Mouse (Mus musculus) kidney, embryonic 16.5 days (tissue): Measurements from ENCODE around the gene Map4k1. TPM values are rescaled to one million over a fixed set of nuclear protein-coding genes. Genes with fewer than 3 reads are reported as not detected.
"Not testable (repeated sequence)": the region's sequence is repeated elsewhere in the genome, so short reads cannot be mapped to it uniquely, and the experiment has no call there.

Experiments
- ATAC-seq: fragments of 200-750 bp; cut with Nextera tagmentation; 2 replicates; pipeline ENCODE4 v1.8.0; 2017; ENCODE audit warnings: moderate TSS enrichment; ENCODE audit not compliant: low FRiP score, low TSS enrichment
- H3K27ac ChIP-seq: fragments of 300-500 bp; sonication (generic); 2 replicates; pipeline ENCODE4 v1.5.1; 2014; ENCODE audit warnings: low read length
- H3K27me3 ChIP-seq: fragments of 300-500 bp; sonication (generic); 2 replicates; pipeline ENCODE4 v1.6.1; 2014; ENCODE audit warnings: low read length, control low read depth, mixed read lengths; ENCODE audit not compliant: insufficient read depth
- H3K36me3 ChIP-seq: fragments of 300-500 bp; sonication (generic); 2 replicates; pipeline ENCODE4 v1.6.1; 2014; ENCODE audit warnings: low read length, control low read depth, mixed read lengths; ENCODE audit not compliant: insufficient read depth
- H3K4me1 ChIP-seq: fragments of 300-500 bp; sonication (generic); 2 replicates; pipeline ENCODE4 v1.6.1; 2014; ENCODE audit warnings: low read length, control low read depth, mixed read lengths; ENCODE audit not compliant: insufficient read depth
- H3K4me2 ChIP-seq: fragments of 300-500 bp; sonication (generic); replicated peaks from 2 replicates; pipeline ENCODE4 v1.6.1; 2014; ENCODE audit warnings: low read depth, low read length
- H3K4me3 ChIP-seq: fragments of 300-500 bp; sonication (generic); 2 replicates; pipeline ENCODE4 v1.5.1; 2014; ENCODE audit warnings: mild to moderate bottlenecking, low read length
- H3K9ac ChIP-seq: fragments of 300-500 bp; sonication (generic); replicated peaks from 2 replicates; pipeline ENCODE4 v1.6.1; 2014; ENCODE audit warnings: low read length
- H3K9me3 ChIP-seq: fragments of 300-500 bp; sonication (generic); 2 replicates; pipeline ENCODE4 v1.6.1; 2016; ENCODE audit warnings: low read length, control low read depth
- WGBS: fragments of 180-500 bp; shearing (Covaris S2); extraction: QIAGEN DNeasy Blood & Tissue Kit; methylation state at CpG from one replicate; pipeline ENCODE4 v1.1.7; 2014; 5-methylcytosine and 5-hydroxymethylcytosine counted together
- polyA plus RNA-seq: library from polyadenylated mRNA; unstranded; fragments of >200 nt; fragmentation: Nextera tagmentation; extraction: Ambion mirVana; gene quantifications from 2 replicates; pipeline ENCODE4 v1.2.1, GENCODE M21; 2015

Map4k1 gene
- polyA plus RNA-seq, 1 experiment from 2014 or later: 9.7 TPM

- whole genome bisulfite sequencing: under 1% methylated on average over 7 of the region's 7 CpGs
- Histone ChIP-seq H3K9ac (peak overlapping the region; percentile 98), H3K4me1 (peaks cover 54% of the 10 kb centered on the region), H3K36me3 (no peaks in the 10 kb centered on the region), H3K9me3 (no peaks in the 10 kb centered on the region), H3K4me2 (peak overlapping the region; percentile 64), H3K4me3 (peak overlapping the region; percentile 98), H3K27me3 (no peaks in the 10 kb centered on the region), H3K27ac (peak overlapping the region; percentile 88)
- ATAC-seq: no peak
Measured at GRCm38 (mm10) chr7:28961584-28961926, 20.3 kb upstream of the Map4k1 start.

- H3K9me3 ChIP-seq: no peaks in the 10 kb centered on the region
- no peaks in the 10 kb centered on the region for H3K27me3 ChIP-seq
- under 1% methylated on average over 76 of the region's 76 CpGs for WGBS
- H3K9ac ChIP-seq: peak within 1 kb of the TSS; percentile 98
- H3K27ac ChIP-seq: peak within 1 kb of the TSS; percentile 89
- ATAC-seq: peak; percentile 91
- peaks cover 48% of the 10 kb centered on the region for H3K4me1 ChIP-seq
- no peaks in the 10 kb centered on the region for H3K36me3 ChIP-seq
- peak within 1 kb of the TSS; percentile 98 for H3K4me3 ChIP-seq
- H3K4me2 ChIP-seq: peak within 1 kb of the TSS; percentile 64
Measured at GRCm38 (mm10) chr7:28961927-28962670, 19.8 kb upstream of the Map4k1 start, which contains the start of gene Actn4. Actn4 (minus strand) TSS chr7:28962340.

GRCm38 (mm10) chr7:28963399-28963923 is 18.4 kb upstream of the Map4k1 start:
- peaks cover 35% of the 10 kb centered on the region for H3K4me1 ChIP-seq
- no peak overlapping the region for H3K4me3 ChIP-seq
- H3K27me3 ChIP-seq: no peaks in the 10 kb centered on the region
- no peaks in the 10 kb centered on the region for H3K36me3 ChIP-seq
- no peak for ATAC-seq
- H3K9ac ChIP-seq: no peak overlapping the region
- H3K4me2 ChIP-seq: no peak overlapping the region
- H3K9me3 ChIP-seq: no peaks in the 10 kb centered on the region
- WGBS: 60% methylated on average over 3 of the region's 3 CpGs
- peak overlapping the region; percentile 89 for H3K27ac ChIP-seq

GRCm38 (mm10) chr7:28965346-28965840 is 16.5 kb upstream of the Map4k1 start:
- Histone ChIP-seq H3K27ac (no peak overlapping the region), H3K9ac (no peak overlapping the region), H3K4me1 (peaks cover 27% of the 10 kb centered on the region), H3K4me2 (no peak overlapping the region), H3K9me3 (no peaks in the 10 kb centered on the region), H3K36me3 (peaks cover 1% of the 10 kb centered on the region; the same call in 1 of the 2 replicates), H3K4me3 (no peak overlapping the region), H3K27me3 (no peaks in the 10 kb centered on the region)
- ATAC-seq: no peak
- 69% methylated on average over 5 of the region's 5 CpGs for WGBS

- 81% methylated on average over 4 of the region's 5 CpGs for WGBS
- no peak overlapping the region for H3K9ac ChIP-seq
- H3K27ac ChIP-seq: no peak overlapping the region
- ATAC-seq: no peak
- no peak overlapping the region for H3K4me2 ChIP-seq
- no peaks in the 10 kb centered on the region for H3K9me3 ChIP-seq
- peaks cover 20% of the 10 kb centered on the region; the same call in 1 of the 2 replicates for H3K4me1 ChIP-seq
- H3K27me3 ChIP-seq: no peaks in the 10 kb centered on the region
- H3K4me3 ChIP-seq: no peak overlapping the region
- peaks cover 6% of the 10 kb centered on the region; the same call in 1 of the 2 replicates for H3K36me3 ChIP-seq
Measured at GRCm38 (mm10) chr7:28966181-28966580, 15.7 kb upstream of the Map4k1 start.

GRCm38 (mm10) chr7:28966751-28967505 is 14.9 kb upstream of the Map4k1 start:
- Histone ChIP-seq H3K36me3 (peaks cover 13% of the 10 kb centered on the region), H3K27me3 (no peaks in the 10 kb centered on the region), H3K4me3 (no peak overlapping the region), H3K27ac (no peak overlapping the region), H3K4me2 (no peak overlapping the region), H3K9ac (no peak overlapping the region), H3K9me3 (no peaks in the 10 kb centered on the region), H3K4me1 (peaks cover 20% of the 10 kb centered on the region; the same call in 1 of the 2 replicates)
- 60% methylated on average over 4 of the region's 4 CpGs for WGBS
- ATAC-seq: no peak

GRCm38 (mm10) chr7:28968120-28968519 is 13.7 kb upstream of the Map4k1 start:
- not testable (repeated sequence) for H3K27me3 ChIP-seq, H3K4me3 ChIP-seq, H3K27ac ChIP-seq, H3K9ac ChIP-seq, H3K4me2 ChIP-seq, H3K9me3 ChIP-seq, ATAC-seq
- Histone ChIP-seq H3K4me1 (peaks cover 17% of the 10 kb centered on the region; the same call in 1 of the 2 replicates), H3K36me3 (peaks cover 18% of the 10 kb centered on the region)
- 91% methylated on average over 8 of the region's 8 CpGs for WGBS

GRCm38 (mm10) chr7:28969271-28969670 is 12.6 kb upstream of the Map4k1 start:
- Histone ChIP-seq H3K27me3 (no peaks in the 10 kb centered on the region), H3K9me3 (no peaks in the 10 kb centered on the region), H3K4me3 (no peak overlapping the region), H3K9ac (no peak overlapping the region), H3K4me1 (peaks cover 12% of the 10 kb centered on the region; the same call in 1 of the 2 replicates), H3K36me3 (peaks cover 30% of the 10 kb centered on the region), H3K4me2 (no peak overlapping the region), H3K27ac (0 out of 2 replicates have a peak overlapping the region, but pooled peaks have one; percentile 35)
- WGBS: 100% methylated on average over 1 of the region's 1 CpGs
- ATAC-seq: no peak

GRCm38 (mm10) chr7:28969672-28970394 is 12.0 kb upstream of the Map4k1 start:
- H3K27me3 ChIP-seq: no peaks in the 10 kb centered on the region
- WGBS: 23% methylated on average over 12 of the region's 12 CpGs
- no peak overlapping the region for H3K4me3 ChIP-seq
- H3K4me2 ChIP-seq: no peak overlapping the region
- H3K27ac ChIP-seq: peak overlapping the region; percentile 75
- no peak overlapping the region; the same call in 1 of the 2 replicates for H3K9ac ChIP-seq
- no peaks in the 10 kb centered on the region for H3K9me3 ChIP-seq
- ATAC-seq: peak; percentile 72
- H3K4me1 ChIP-seq: peaks cover 12% of the 10 kb centered on the region; the same call in 1 of the 2 replicates
- H3K36me3 ChIP-seq: peaks cover 33% of the 10 kb centered on the region
